Mouse (Mus musculus) liver, embryonic 12.5 days (tissue): ENCODE data around the gene Ltbp2. TPM values are rescaled to one million over a fixed set of nuclear protein-coding genes. Genes with fewer than 3 reads are reported as not detected.

Experiments
- ATAC-seq: fragments of 200-750 bp; cut with Nextera tagmentation; 2 replicates; pipeline ENCODE4 v1.8.0; 2017; ENCODE audit warnings: moderate number of reproducible peaks, mild to moderate bottlenecking, moderate library complexity
- H3K27ac ChIP-seq: fragments of 300-500 bp; sonication (generic); 2 replicates; pipeline ENCODE4 v1.5.1; 2016; ENCODE audit warnings: mild to moderate bottlenecking
- H3K27me3 ChIP-seq: fragments of 300-500 bp; sonication (generic); replicated peaks from 2 replicates; pipeline ENCODE4 v1.6.1; 2016; ENCODE audit warnings: mild to moderate bottlenecking, moderate library complexity
- H3K36me3 ChIP-seq: fragments of 300-500 bp; sonication (generic); 2 replicates; pipeline ENCODE4 v1.6.1; 2016; ENCODE audit warnings: mild to moderate bottlenecking, moderate library complexity
- H3K4me1 ChIP-seq: fragments of 300-500 bp; sonication (generic); 2 replicates; pipeline ENCODE4 v1.6.1; 2016
- H3K4me2 ChIP-seq: fragments of 300-500 bp; sonication (generic); 2 replicates; pipeline ENCODE4 v1.6.1; 2016; ENCODE audit warnings: mild to moderate bottlenecking, moderate library complexity
- H3K4me3 ChIP-seq: fragments of 300-500 bp; sonication (generic); 2 replicates; pipeline ENCODE4 v1.5.1; 2016; ENCODE audit warnings: mild to moderate bottlenecking, moderate library complexity
- H3K9ac ChIP-seq: fragments of 300-500 bp; sonication (generic); 2 replicates; pipeline ENCODE4 v1.6.1; 2016; ENCODE audit warnings: mild to moderate bottlenecking, moderate library complexity
- H3K9me3 ChIP-seq: fragments of 300-500 bp; sonication (generic); replicated peaks from 2 replicates; pipeline ENCODE4 v1.6.1; 2016; ENCODE audit warnings: mild to moderate bottlenecking, moderate library complexity
- WGBS: fragments of 180-500 bp; shearing (Covaris S2); methylation state at CpG from one replicate; pipeline ENCODE4 v1.1.7; 2016; ENCODE audit not compliant: insufficient replicate concordance; 5-methylcytosine and 5-hydroxymethylcytosine counted together
- polyA plus RNA-seq: library from polyadenylated mRNA; unstranded; fragments of >200 nt; fragmentation: Nextera tagmentation; extraction: Ambion mirVana; gene quantifications from 2 replicates; pipeline ENCODE4 v1.2.1, GENCODE M21; 2016

The Ltbp2 gene
- polyA plus RNA-seq, 1 experiment from 2014 or later = 0.39 TPM

GRCm38 (mm10) chr12:84811510-84811909, 64.8 kb downstream of the Ltbp2 start:
- WGBS = 31% methylated on average over 4 of the region's 4 CpGs
- no peak for ATAC-seq
- no peak overlapping the region for H3K9ac ChIP-seq
- no peak overlapping the region for H3K4me2 ChIP-seq
- H3K4me3 ChIP-seq = no peak overlapping the region
- H3K9me3 ChIP-seq = no peaks in the 10 kb centered on the region
- H3K36me3 ChIP-seq = no peaks in the 10 kb centered on the region
- peaks cover 12% of the 10 kb centered on the region; the same call in 1 of the 2 replicates for H3K4me1 ChIP-seq
- no peak overlapping the region for H3K27ac ChIP-seq
- peaks cover 29% of the 10 kb centered on the region for H3K27me3 ChIP-seq

GRCm38 (mm10) chr12:84810810-84811209, 65.5 kb downstream of the Ltbp2 start:
- H3K4me3 ChIP-seq = no peak overlapping the region
- no peak for ATAC-seq

DNA sequence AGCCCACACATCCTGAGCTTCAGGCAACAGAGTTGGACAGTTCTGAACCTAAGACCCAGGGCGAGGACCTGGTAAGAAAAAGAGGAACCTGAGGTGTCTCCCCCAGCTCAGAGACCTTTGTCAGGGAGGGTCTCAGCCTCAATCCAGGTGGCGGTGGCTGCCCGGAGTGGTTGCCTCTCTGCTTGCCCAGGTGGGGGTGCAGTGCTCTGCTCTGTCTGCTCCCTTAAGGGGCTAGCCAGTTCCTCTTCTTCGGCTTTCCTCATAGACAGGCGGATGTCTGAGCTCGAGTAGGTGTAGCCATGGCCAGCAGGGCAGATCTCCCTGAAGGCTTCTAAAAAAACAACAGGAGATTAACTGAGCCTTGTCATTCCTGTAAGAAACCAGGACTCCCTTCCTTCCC, 67.3 kb downstream of the Ltbp2 start:
- Histone ChIP-seq H3K4me2 (no peak overlapping the region), H3K27ac (no peak overlapping the region), H3K36me3 (no peaks in the 10 kb centered on the region), H3K4me3 (no peak overlapping the region), H3K9ac (no peak overlapping the region), H3K27me3 (peaks cover 46% of the 10 kb centered on the region), H3K9me3 (no peaks in the 10 kb centered on the region), H3K4me1 (no peaks in the 10 kb centered on the region; the same call in 1 of the 2 replicates)
- no peak for ATAC-seq
- 45% methylated on average over 6 of the region's 6 CpGs for WGBS

More at GRCm38 (mm10) chr12:84810810-84811209, 65.5 kb downstream of the Ltbp2 start:
- WGBS = 64% methylated on average over 1 of the region's 1 CpGs
- no peak overlapping the region for H3K4me2 ChIP-seq
- H3K4me1 ChIP-seq = peaks cover 6% of the 10 kb centered on the region; the same call in 1 of the 2 replicates
- H3K27ac ChIP-seq = no peak overlapping the region
- H3K9me3 ChIP-seq = no peaks in the 10 kb centered on the region
- H3K27me3 ChIP-seq = peaks cover 36% of the 10 kb centered on the region
- H3K9ac ChIP-seq = no peak overlapping the region
- no peaks in the 10 kb centered on the region for H3K36me3 ChIP-seq

DNA sequence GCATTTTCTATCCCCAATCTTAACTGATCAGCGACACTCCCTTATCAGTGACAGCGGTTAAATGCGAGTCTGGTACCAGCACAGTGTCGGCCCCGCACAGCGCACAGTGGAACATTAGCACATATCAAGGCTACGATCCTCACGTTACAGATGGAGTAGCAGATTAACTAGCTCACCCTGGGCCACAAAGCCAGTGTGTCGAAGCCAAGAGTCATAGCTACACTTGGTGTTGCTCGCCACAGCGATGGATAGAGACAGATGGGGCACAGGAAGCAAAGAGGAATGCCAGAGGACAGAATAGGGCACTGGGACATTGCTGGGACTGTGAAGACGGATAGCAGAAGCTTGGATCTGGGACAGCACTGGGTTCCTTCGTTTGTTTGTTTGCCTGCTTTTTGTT, 69.0 kb downstream of the Ltbp2 start:
- Histone ChIP-seq H3K4me3 (no peak overlapping the region), H3K27me3 (peaks cover 46% of the 10 kb centered on the region), H3K4me2 (no peak overlapping the region), H3K9me3 (no peaks in the 10 kb centered on the region), H3K36me3 (no peaks in the 10 kb centered on the region), H3K27ac (no peak overlapping the region), H3K9ac (no peak overlapping the region), H3K4me1 (no peaks in the 10 kb centered on the region; the same call in 1 of the 2 replicates)
- 63% methylated on average over 13 of the region's 13 CpGs for WGBS
- no peak for ATAC-seq

GRCm38 (mm10) chr12:84806726-84807125, 69.6 kb downstream of the Ltbp2 start:
- Histone ChIP-seq H3K27ac (no peak overlapping the region), H3K4me2 (no peak overlapping the region), H3K4me1 (no peaks in the 10 kb centered on the region; the same call in 1 of the 2 replicates), H3K36me3 (no peaks in the 10 kb centered on the region), H3K4me3 (no peak overlapping the region), H3K9me3 (no peaks in the 10 kb centered on the region), H3K27me3 (peaks cover 49% of the 10 kb centered on the region), H3K9ac (no peak overlapping the region)
- no peak for ATAC-seq
- whole genome bisulfite sequencing = 51% methylated on average over 5 of the region's 5 CpGs

GRCm38 (mm10) chr12:84806010-84806409, 70.3 kb downstream of the Ltbp2 start:
- no peak for ATAC-seq
- Histone ChIP-seq H3K27me3 (peaks cover 54% of the 10 kb centered on the region), H3K4me1 (no peaks in the 10 kb centered on the region; the same call in 1 of the 2 replicates), H3K9me3 (no peaks in the 10 kb centered on the region), H3K4me2 (no peak overlapping the region), H3K4me3 (no peak overlapping the region), H3K9ac (no peak overlapping the region), H3K36me3 (no peaks in the 10 kb centered on the region), H3K27ac (no peak overlapping the region)
- 55% methylated on average over 1 of the region's 1 CpGs for WGBS

DNA sequence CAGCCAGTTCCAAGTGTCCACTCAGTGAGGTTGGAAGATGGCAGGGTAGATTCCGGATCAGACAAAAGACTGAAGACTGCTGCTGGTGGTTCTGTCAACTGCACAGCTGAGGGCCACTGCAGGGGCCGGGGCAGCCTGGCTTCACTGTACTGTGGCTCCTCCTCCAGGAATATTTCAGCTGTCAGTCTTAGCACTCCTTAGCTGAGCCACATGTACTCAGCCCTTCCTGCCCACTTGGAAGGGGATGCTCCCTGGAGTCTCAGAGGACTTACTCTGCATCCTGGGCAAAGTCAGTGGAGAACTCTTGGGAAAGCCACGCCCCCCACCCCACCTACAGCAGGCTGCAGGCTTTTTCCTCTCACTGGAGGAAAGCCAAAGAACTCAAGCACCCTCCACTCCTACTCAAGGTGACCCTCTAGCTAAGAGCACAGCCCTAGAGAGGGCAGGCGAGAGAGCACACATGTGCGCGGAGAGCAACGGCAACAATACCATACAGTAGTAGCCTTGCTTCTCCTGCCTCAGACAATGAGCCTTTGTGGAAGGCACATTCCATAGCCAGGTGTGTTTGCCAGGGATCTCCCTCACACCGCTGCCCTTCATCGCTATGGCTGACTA, 71.0 kb downstream of the Ltbp2 start:
- no peak overlapping the region for H3K4me3 ChIP-seq
- ATAC-seq = no peak
- no peak overlapping the region for H3K27ac ChIP-seq
- H3K27me3 ChIP-seq = peaks cover 61% of the 10 kb centered on the region
- no peaks in the 10 kb centered on the region for H3K9me3 ChIP-seq
- 63% methylated on average over 9 of the region's 9 CpGs for WGBS
- no peak overlapping the region for H3K9ac ChIP-seq
- no peaks in the 10 kb centered on the region for H3K36me3 ChIP-seq
- H3K4me2 ChIP-seq = no peak overlapping the region
- no peaks in the 10 kb centered on the region for H3K4me1 ChIP-seq

- Histone ChIP-seq H3K4me2 (no peak overlapping the region), H3K27ac (no peak overlapping the region), H3K4me1 (peaks cover 3% of the 10 kb centered on the region; the same call in 1 of the 2 replicates), H3K9me3 (no peaks in the 10 kb centered on the region), H3K4me3 (no peak overlapping the region), H3K36me3 (no peaks in the 10 kb centered on the region), H3K27me3 (peaks cover 56% of the 10 kb centered on the region), H3K9ac (no peak overlapping the region)
- no peak for ATAC-seq
- WGBS = 41% methylated on average over 3 of the region's 3 CpGs
These were observed 73.7 kb downstream of the Ltbp2 start for GRCm38 (mm10) chr12:84802625-84803024.

DNA sequence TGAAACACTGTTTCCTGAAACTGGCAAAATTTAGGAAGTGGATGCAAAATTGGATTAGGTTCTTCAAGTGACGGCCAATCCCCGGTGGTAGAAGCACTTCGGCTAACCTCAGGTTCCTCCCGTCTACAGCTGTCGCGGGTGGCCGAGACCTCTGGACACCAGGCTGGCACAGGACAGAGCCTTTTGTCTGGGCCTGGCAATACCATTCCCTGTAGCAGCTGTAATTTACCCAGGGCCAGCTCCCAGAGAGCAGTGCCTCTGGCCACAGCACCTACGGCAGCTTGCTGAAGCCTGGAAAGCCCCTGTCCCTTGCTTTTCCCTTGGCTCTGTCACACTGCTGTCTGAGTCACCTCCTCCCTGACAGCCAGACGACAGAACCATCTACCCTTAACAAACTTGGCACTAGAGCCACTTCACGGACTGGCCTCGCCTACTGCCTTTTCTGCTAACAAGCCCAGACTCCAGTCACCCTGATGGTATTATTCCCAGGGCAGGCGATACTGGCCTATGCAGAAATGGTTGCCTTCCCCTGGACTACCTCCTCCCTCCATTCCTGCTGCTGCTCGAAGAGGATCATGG, 74.7 kb downstream of the Ltbp2 start:
- H3K9me3 ChIP-seq = no peaks in the 10 kb centered on the region
- H3K9ac ChIP-seq = no peak overlapping the region
- H3K27ac ChIP-seq = no peak overlapping the region
- H3K4me2 ChIP-seq = no peak overlapping the region
- H3K4me1 ChIP-seq = peaks cover 3% of the 10 kb centered on the region; the same call in 1 of the 2 replicates
- H3K36me3 ChIP-seq = no peaks in the 10 kb centered on the region
- peaks cover 50% of the 10 kb centered on the region for H3K27me3 ChIP-seq
- ATAC-seq = no peak
- 71% methylated on average over 13 of the region's 13 CpGs for WGBS
- no peak overlapping the region for H3K4me3 ChIP-seq

GRCm38 (mm10) chr12:84800419-84800818, 75.9 kb downstream of the Ltbp2 start:
- Histone ChIP-seq H3K4me3 (no peak overlapping the region), H3K27ac (no peak overlapping the region), H3K9me3 (no peaks in the 10 kb centered on the region), H3K36me3 (no peaks in the 10 kb centered on the region), H3K4me1 (peaks cover 3% of the 10 kb centered on the region; the same call in 1 of the 2 replicates), H3K9ac (no peak overlapping the region), H3K27me3 (peaks cover 43% of the 10 kb centered on the region), H3K4me2 (no peak overlapping the region)
- ATAC-seq = no peak
- WGBS = 64% methylated on average over 4 of the region's 4 CpGs

DNA sequence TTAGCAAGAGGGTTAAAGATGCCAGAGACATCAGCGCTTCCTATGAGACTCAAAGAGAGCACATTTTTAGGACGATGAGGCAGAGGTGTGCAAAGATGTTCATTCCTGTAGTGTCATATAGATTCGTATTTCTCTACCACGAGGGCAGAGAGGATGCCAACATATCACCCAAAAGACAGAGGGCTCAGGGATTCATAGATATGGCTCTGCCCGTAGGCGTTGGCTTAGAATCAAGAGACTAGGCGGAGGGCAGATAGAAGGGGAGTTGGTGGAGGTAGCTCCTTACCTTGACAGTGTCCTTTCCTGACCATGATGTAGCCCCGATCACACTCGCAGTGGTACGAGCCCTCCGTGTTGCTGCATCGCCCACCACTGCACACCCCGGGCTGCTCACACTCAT, 77.2 kb downstream of the Ltbp2 start:
- peaks cover 51% of the 10 kb centered on the region for H3K27me3 ChIP-seq
- no peak for ATAC-seq

DNA sequence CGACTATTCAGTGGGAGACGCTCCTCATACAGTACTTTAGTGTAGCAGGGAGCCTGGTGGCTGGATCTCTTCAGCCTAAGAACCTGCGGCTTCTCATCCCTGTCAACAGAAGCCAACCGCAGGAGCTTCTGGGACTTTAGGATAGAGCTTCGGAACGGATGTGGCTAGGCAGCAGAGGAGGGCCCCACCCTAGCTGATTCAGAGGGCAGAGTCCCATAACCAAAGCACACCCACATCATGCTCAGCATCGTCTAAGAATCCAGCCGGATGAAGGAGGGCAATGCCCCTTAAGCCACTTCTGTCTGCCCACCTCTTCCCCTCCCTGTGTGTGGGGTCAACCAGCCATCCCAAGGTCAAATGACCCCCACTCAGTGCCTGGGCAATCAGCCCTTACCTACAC, 81.7 kb downstream of the Ltbp2 start:
- no peaks in the 10 kb centered on the region for H3K36me3 ChIP-seq
- no peak overlapping the region for H3K4me3 ChIP-seq
- H3K27me3 ChIP-seq = peaks cover 63% of the 10 kb centered on the region
- no peak overlapping the region for H3K9ac ChIP-seq
- peaks cover 3% of the 10 kb centered on the region; the same call in 1 of the 2 replicates for H3K4me1 ChIP-seq
- no peak for ATAC-seq
- WGBS = 79% methylated on average over 8 of the region's 8 CpGs
- H3K9me3 ChIP-seq = no peaks in the 10 kb centered on the region
- H3K4me2 ChIP-seq = no peak overlapping the region
- H3K27ac ChIP-seq = no peak overlapping the region

More for the DNA sequence above, 77.2 kb downstream of the Ltbp2 start:
- Histone ChIP-seq H3K4me3 (no peak overlapping the region), H3K9ac (no peak overlapping the region), H3K36me3 (no peaks in the 10 kb centered on the region), H3K27ac (no peak overlapping the region), H3K4me1 (peaks cover 3% of the 10 kb centered on the region; the same call in 1 of the 2 replicates), H3K9me3 (no peaks in the 10 kb centered on the region), H3K4me2 (no peak overlapping the region)
- 70% methylated on average over 13 of the region's 13 CpGs for WGBS
